Mouse (Mus musculus) stomach, postnatal 0 days (tissue): Measurements from ENCODE around the gene Phactr3. TPM values are rescaled to one million over a fixed set of nuclear protein-coding genes. Genes with fewer than 3 reads are reported as not detected.

Experiments used
- ATAC-seq: fragments of 200-750 bp; cut with Nextera tagmentation; 2 replicates; pipeline ENCODE4 v1.8.0; 2017; ENCODE audit not compliant: low FRiP score, low TSS enrichment
- DNase-seq: peaks from one replicate; pipeline ENCODE4 v3.0.0-alpha.2; 2016; ENCODE audit warnings: low spot score
- H3K27ac ChIP-seq: fragments of 300-500 bp; sonication (generic); replicated peaks from 2 replicates; pipeline ENCODE4 v1.5.1; 2014; ENCODE audit warnings: mild to moderate bottlenecking, control low read depth
- H3K27me3 ChIP-seq: fragments of 300-500 bp; sonication (generic); 2 replicates; pipeline ENCODE4 v1.6.1; 2014; ENCODE audit warnings: low read length; ENCODE audit not compliant: control insufficient read depth, insufficient read depth
- H3K36me3 ChIP-seq: fragments of 300-500 bp; sonication (generic); 2 replicates; pipeline ENCODE4 v1.6.1; 2014; ENCODE audit warnings: low read length, mixed read lengths; ENCODE audit not compliant: control insufficient read depth, insufficient read depth
- H3K4me1 ChIP-seq: fragments of 300-500 bp; sonication (generic); replicated peaks from 2 replicates; pipeline ENCODE4 v1.6.1; 2014; ENCODE audit warnings: antibody characterized with exemption; ENCODE audit not compliant: control insufficient read depth, insufficient read depth
- H3K4me2 ChIP-seq: fragments of 300-500 bp; sonication (generic); replicated peaks from 2 replicates; pipeline ENCODE4 v1.6.1; 2014; ENCODE audit warnings: low read depth, mild to moderate bottlenecking, control low read depth, moderate library complexity
- H3K4me3 ChIP-seq: fragments of 300-500 bp; sonication (generic); 2 replicates; pipeline ENCODE4 v1.5.1; 2014; ENCODE audit warnings: low read depth, low read length, control low read depth
- H3K9ac ChIP-seq: fragments of 300-500 bp; sonication (generic); 2 replicates; pipeline ENCODE4 v1.6.1; 2014; ENCODE audit warnings: mild to moderate bottlenecking, low read length, control low read depth, mixed read lengths
- H3K9me3 ChIP-seq: fragments of 300-500 bp; sonication (generic); 2 replicates; pipeline ENCODE4 v1.6.1; 2016; ENCODE audit warnings: low read length; ENCODE audit not compliant: control insufficient read depth
- CTCF ChIP-seq: IDR thresholded peaks from 2 replicates; pipeline ENCODE4 v1.5.1; 2016; ENCODE audit warnings: antibody characterized with exemption, low read depth, mild to moderate bottlenecking, moderate library complexity
- EP300 ChIP-seq: optimal IDR thresholded peaks from 2 replicates; pipeline ENCODE3; 2016; ENCODE audit warnings: antibody characterized with exemption
- WGBS: fragments of 180-500 bp; shearing (Covaris S2); extraction: QIAGEN DNeasy Blood & Tissue Kit; methylation state at CpG from one replicate; pipeline ENCODE4 v1.1.7; 2014; 5-methylcytosine and 5-hydroxymethylcytosine counted together
- polyA plus RNA-seq: library from polyadenylated mRNA; unstranded; fragments of >200 nt; fragmentation: Nextera tagmentation; extraction: Ambion mirVana; gene quantifications from 2 replicates; pipeline ENCODE4 v1.2.1, GENCODE M21; 2015

The Phactr3 gene
- polyA plus RNA-seq, 1 experiment from 2014 or later = 1.7 TPM

- Histone ChIP-seq H3K4me3 (no peak overlapping the region), H3K4me2 (no peak overlapping the region), H3K9me3 (no peaks in the 10 kb centered on the region), H3K9ac (no peak overlapping the region), H3K4me1 (no peaks in the 10 kb centered on the region), H3K27ac (no peak overlapping the region), H3K27me3 (no peaks in the 10 kb centered on the region), H3K36me3 (no peaks in the 10 kb centered on the region)
- TF ChIP-seq CTCF (no peak), EP300 (no peak)
- WGBS = 66% methylated on average over 5 of the region's 5 CpGs
- no peak for ATAC-seq
- no peak for DNase-seq
These were observed 89.4 kb downstream of the Phactr3 start for GRCm38 (mm10) chr2:178208186-178208600.

DNA sequence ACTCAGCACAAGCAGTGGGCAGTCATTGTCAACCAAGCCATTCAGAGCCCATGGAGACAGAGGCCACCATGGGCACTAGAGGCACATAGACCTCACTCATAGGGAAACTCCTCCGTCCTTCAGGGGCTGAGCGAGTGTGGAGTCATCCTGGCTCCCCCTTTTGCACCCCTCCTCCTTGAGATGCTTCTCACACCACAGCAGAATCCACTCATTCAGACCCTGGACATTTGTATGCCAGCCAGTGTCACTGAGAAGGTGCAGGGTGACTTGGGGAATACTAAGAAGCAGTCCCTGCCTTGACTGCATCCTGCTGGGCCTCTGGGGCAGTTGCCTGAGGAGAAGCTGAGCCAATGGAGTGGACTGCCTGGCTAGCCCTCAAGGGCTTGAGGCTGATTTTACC is 95.1 kb downstream of the Phactr3 start:
- 75% methylated on average over 2 of the region's 2 CpGs for whole genome bisulfite sequencing
- no peak overlapping the region for H3K4me3 ChIP-seq
- no peak for TF ChIP-seq CTCF
- no peak for TF ChIP-seq EP300

DNA sequence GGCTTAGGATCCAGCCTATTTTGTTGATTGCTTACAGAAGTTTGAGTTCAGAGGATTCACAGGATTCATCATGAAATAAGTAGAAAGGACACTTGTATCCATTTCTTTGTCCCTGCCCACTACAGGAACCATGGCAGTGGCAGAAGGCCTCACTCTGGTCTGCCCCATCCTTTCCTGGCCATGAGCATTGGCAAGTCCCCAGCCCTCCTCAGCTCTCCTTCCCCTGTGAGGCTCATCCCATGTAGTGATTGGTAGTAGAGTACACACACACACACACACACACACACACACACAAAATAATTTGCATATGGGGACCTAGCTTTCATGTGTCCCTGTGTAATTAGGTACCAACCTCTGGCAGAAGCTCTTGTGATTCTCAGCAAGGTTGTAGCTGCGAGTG is 95.8 kb downstream of the Phactr3 start:
- no peaks in the 10 kb centered on the region for H3K4me1 ChIP-seq
- no peaks in the 10 kb centered on the region for H3K9me3 ChIP-seq
- no peaks in the 10 kb centered on the region for H3K36me3 ChIP-seq
- H3K4me3 ChIP-seq = no peak overlapping the region
- TF ChIP-seq EP300 (no peak), CTCF (no peak)
- no peak overlapping the region for H3K9ac ChIP-seq
- H3K4me2 ChIP-seq = no peak overlapping the region
- ATAC-seq (no peak), DNase-seq (no peak)
- H3K27me3 ChIP-seq = no peaks in the 10 kb centered on the region
- H3K27ac ChIP-seq = no peak overlapping the region
- 84% methylated on average over 1 of the region's 1 CpGs for WGBS

More for the DNA sequence above, 95.1 kb downstream of the Phactr3 start:
- no peak overlapping the region for H3K27ac ChIP-seq
- H3K9ac ChIP-seq = no peak overlapping the region
- H3K4me2 ChIP-seq = no peak overlapping the region
- ATAC-seq (no peak), DNase-seq (no peak)
- no peaks in the 10 kb centered on the region for H3K4me1 ChIP-seq
- no peaks in the 10 kb centered on the region for H3K36me3 ChIP-seq
- H3K9me3 ChIP-seq = no peaks in the 10 kb centered on the region
- no peaks in the 10 kb centered on the region for H3K27me3 ChIP-seq

- no peaks in the 10 kb centered on the region for H3K27me3 ChIP-seq
- no peak overlapping the region for H3K4me2 ChIP-seq
- WGBS = 35% methylated on average over 4 of the region's 4 CpGs
- H3K27ac ChIP-seq = no peak overlapping the region
- no peaks in the 10 kb centered on the region for H3K4me1 ChIP-seq
- ATAC-seq (no peak), DNase-seq (no peak)
- no peak overlapping the region for H3K4me3 ChIP-seq
- H3K36me3 ChIP-seq = no peaks in the 10 kb centered on the region
- H3K9me3 ChIP-seq = no peaks in the 10 kb centered on the region
- H3K9ac ChIP-seq = no peak overlapping the region
- TF ChIP-seq EP300 (no peak), CTCF (no peak)
These were observed 99.7 kb downstream of the Phactr3 start for GRCm38 (mm10) chr2:178218461-178218860.

DNA sequence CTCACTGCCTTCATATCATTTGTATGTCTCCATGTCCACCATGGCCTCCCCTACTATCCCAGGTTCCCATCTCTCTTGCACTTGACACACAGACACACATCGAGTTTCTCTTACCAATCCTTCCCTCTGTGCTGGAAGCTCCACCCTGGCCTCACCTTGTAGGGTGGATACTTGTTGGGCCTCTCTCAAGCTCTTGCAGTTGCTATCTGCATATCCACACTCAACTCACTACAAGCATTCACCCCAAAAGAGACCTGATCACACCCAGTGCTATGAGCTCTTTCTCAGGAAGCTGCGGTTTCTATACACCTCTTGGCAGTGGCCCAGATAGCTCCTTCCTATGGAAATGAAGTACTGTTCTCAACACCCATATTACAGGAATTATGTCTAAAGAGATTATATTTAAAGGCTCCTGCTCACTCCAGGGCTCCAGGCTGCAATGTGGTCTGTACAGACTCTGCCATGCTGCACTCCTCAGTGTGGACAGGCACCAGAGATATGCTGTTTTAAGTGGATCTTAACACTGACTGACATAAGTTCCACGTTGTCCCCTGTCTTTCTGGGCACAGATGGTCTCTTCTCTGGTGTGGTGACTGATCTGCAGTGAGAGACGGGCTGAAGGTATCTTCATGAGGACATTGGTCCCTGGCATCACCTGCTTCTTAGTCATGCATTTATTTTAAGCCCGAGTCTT is 100.8 kb downstream of the Phactr3 start:
- 62% methylated on average over 5 of the region's 5 CpGs for WGBS
- H3K9ac ChIP-seq = no peak overlapping the region
- H3K4me2 ChIP-seq = no peak overlapping the region
- ATAC-seq (no peak), DNase-seq (peak; percentile 17)
- no peak overlapping the region for H3K27ac ChIP-seq
- TF ChIP-seq EP300 (no peak), CTCF (no peak)
- no peaks in the 10 kb centered on the region for H3K9me3 ChIP-seq
- H3K4me1 ChIP-seq = no peaks in the 10 kb centered on the region
- H3K4me3 ChIP-seq = no peak overlapping the region
- no peaks in the 10 kb centered on the region for H3K27me3 ChIP-seq
- no peaks in the 10 kb centered on the region for H3K36me3 ChIP-seq

DNA sequence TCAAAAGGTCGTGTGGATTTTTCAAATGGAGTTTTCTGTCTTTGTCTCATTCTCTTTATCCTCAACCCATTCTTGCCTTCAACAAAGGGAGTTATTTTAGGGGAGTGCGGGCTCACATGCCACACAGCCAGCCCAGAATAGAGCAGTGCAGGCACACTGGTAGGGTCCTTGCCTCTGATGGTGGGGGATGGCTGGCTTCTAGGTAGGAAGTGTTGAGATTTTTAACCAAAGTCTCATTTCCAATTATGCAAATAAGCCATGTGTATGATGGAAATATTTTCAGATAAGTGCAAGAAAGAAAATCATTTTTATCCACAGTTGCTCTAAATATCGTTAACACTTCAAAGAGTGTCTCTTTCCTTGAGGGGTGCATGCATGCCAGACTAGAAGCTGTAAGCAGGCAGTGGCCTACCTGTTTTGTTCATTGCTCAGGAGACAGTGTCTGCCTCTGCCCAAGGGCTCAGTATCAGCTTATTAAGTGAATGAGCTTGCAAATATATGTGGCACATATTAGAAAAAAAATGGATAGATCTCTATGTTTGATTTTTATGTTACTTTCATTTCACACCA is 101.5 kb downstream of the Phactr3 start:
- Histone ChIP-seq H3K4me2 (no peak overlapping the region), H3K9me3 (no peaks in the 10 kb centered on the region), H3K27me3 (no peaks in the 10 kb centered on the region), H3K4me3 (no peak overlapping the region), H3K36me3 (no peaks in the 10 kb centered on the region), H3K9ac (no peak overlapping the region), H3K27ac (no peak overlapping the region), H3K4me1 (no peaks in the 10 kb centered on the region)
- ATAC-seq (no peak), DNase-seq (no peak)
- WGBS = 74% methylated on average over 3 of the region's 3 CpGs
- TF ChIP-seq CTCF (no peak), EP300 (no peak)
